Mouse (Mus musculus) hindbrain, embryonic 13.5 days (tissue): ENCODE measurements around the gene Minar1. TPM values are rescaled to one million over a fixed set of nuclear protein-coding genes. Genes with fewer than 3 reads are reported as not detected.

Source experiments
- ATAC-seq: fragments of 200-750 bp; cut with Nextera tagmentation; 2 replicates; pipeline ENCODE4 v1.8.0; 2017; ENCODE audit warnings: moderate TSS enrichment; ENCODE audit not compliant: low FRiP score
- H3K27ac ChIP-seq: fragments of 300-500 bp; sonication (generic); 2 replicates; pipeline ENCODE4 v1.5.1; 2015; ENCODE audit warnings: inconsistent platforms, mild to moderate bottlenecking, moderate library complexity
- H3K27me3 ChIP-seq: fragments of 300-500 bp; sonication (generic); 2 replicates; pipeline ENCODE4 v1.6.1; 2015; ENCODE audit warnings: mild to moderate bottlenecking, inconsistent platforms
- H3K36me3 ChIP-seq: fragments of 300-500 bp; sonication (generic); 2 replicates; pipeline ENCODE4 v1.6.1; 2015; ENCODE audit warnings: mild to moderate bottlenecking, inconsistent platforms
- H3K4me1 ChIP-seq: fragments of 300-500 bp; sonication (generic); replicated peaks from 2 replicates; pipeline ENCODE4 v1.6.1; 2015; ENCODE audit warnings: inconsistent platforms
- H3K4me2 ChIP-seq: fragments of 300-500 bp; sonication (generic); 2 replicates; pipeline ENCODE4 v1.6.1; 2015; ENCODE audit warnings: inconsistent platforms, mild to moderate bottlenecking, moderate library complexity
- H3K4me3 ChIP-seq: fragments of 300-500 bp; sonication (generic); 2 replicates; pipeline ENCODE4 v1.5.1; 2015; ENCODE audit warnings: mild to moderate bottlenecking, inconsistent platforms
- H3K9ac ChIP-seq: fragments of 300-500 bp; sonication (generic); 2 replicates; pipeline ENCODE4 v1.6.1; 2015; ENCODE audit warnings: mild to moderate bottlenecking, inconsistent platforms
- H3K9me3 ChIP-seq: fragments of 300-500 bp; sonication (generic); 2 replicates; pipeline ENCODE4 v1.6.1; 2016; ENCODE audit warnings: inconsistent platforms
- WGBS: fragments of 180-500 bp; shearing (Covaris S2); methylation state at CpG from one replicate; pipeline ENCODE4 v1.1.7; 2015; 5-methylcytosine and 5-hydroxymethylcytosine counted together
- polyA plus RNA-seq: library from polyadenylated mRNA; unstranded; fragments of >200 nt; fragmentation: Nextera tagmentation; extraction: Ambion mirVana; gene quantifications from 2 replicates; pipeline ENCODE4 v1.2.1, GENCODE M21; 2015

Minar1 gene
- polyA plus RNA-seq, 1 experiment from 2014 or later: 2.8 TPM

DNA sequence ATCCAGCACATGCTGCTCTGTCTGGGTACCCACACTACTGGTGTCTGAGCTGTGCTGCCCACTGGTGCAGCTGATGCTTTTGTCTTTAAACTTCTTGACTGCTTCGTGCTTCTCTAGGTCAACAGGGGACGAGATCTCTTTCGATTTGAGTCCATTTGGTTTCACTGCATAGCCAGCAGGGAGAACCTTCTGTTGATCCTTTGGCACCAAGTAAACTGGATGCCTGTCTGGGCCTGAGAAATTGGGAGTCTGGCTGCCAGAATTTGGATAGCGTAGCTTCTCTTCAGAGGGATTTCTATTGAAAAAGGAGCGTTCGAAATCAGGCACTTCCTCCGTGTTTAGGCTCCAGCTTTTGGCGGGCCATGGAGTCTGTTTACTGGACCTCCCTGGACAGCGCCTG, 21.0 kb downstream of the Minar1 start:
- no peak for ATAC-seq
- 94% methylated on average over 9 of the region's 9 CpGs for WGBS
- no peak overlapping the region for H3K4me2 ChIP-seq

DNA sequence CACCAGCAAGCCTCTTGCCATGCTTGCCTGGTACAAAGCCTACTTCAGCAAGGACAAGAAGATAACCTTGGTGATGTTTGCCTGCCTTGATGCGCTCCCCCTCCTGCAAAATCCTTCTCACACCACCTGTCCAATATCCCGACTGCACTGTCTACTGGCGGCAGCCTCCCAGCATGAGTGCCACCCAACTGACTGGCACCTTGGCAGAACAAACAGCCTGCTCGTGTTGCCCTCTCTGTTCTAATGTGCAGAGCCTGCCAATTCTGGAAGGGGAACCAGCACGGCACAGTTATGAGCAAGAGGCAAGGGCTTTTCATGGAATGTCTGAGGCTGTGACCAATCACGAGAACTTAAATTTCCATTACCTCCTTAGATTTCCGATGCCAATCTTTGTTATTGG, 22.2 kb downstream of the Minar1 start:
- WGBS: 94% methylated on average over 7 of the region's 7 CpGs
- Histone ChIP-seq H3K4me3 (no peak overlapping the region), H3K9me3 (no peaks in the 10 kb centered on the region), H3K4me2 (no peak overlapping the region), H3K4me1 (no peaks in the 10 kb centered on the region), H3K27me3 (no peaks in the 10 kb centered on the region), H3K36me3 (peaks cover 18% of the 10 kb centered on the region), H3K9ac (no peak overlapping the region), H3K27ac (no peak overlapping the region)
- no peak for ATAC-seq

More for the DNA sequence above, 21.0 kb downstream of the Minar1 start:
- H3K4me3 ChIP-seq: no peak overlapping the region
- peaks cover 18% of the 10 kb centered on the region for H3K36me3 ChIP-seq
- no peak overlapping the region for H3K27ac ChIP-seq
- H3K9ac ChIP-seq: no peak overlapping the region
- no peaks in the 10 kb centered on the region for H3K9me3 ChIP-seq
- no peaks in the 10 kb centered on the region for H3K27me3 ChIP-seq
- no peaks in the 10 kb centered on the region for H3K4me1 ChIP-seq

DNA sequence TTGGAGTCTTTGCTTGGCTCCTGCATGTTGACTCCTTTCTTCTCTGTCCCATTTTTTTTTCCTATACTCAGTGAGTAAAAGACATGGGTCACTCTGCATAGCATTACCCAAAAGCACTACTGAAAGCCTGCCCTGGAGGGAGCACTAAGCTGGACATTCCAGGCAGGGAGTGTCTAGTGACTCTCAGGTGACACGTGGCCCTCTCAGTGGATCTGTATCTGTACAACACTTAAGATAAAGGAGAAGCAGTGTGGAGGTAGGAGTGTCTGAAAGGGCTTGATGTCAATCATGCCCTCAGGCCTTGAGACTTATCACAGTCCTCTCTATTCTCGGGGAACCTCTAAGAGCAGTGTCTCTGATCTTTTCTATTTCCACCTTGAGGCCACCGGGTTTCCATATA, 25.9 kb downstream of the Minar1 start:
- H3K9ac ChIP-seq: no peak overlapping the region
- no peak overlapping the region for H3K27ac ChIP-seq
- H3K4me3 ChIP-seq: no peak overlapping the region
- H3K4me1 ChIP-seq: no peaks in the 10 kb centered on the region
- no peaks in the 10 kb centered on the region for H3K27me3 ChIP-seq
- 88% methylated on average over 3 of the region's 3 CpGs for WGBS
- no peak for ATAC-seq
- peaks cover 10% of the 10 kb centered on the region for H3K36me3 ChIP-seq
- H3K9me3 ChIP-seq: no peaks in the 10 kb centered on the region
- H3K4me2 ChIP-seq: no peak overlapping the region

DNA sequence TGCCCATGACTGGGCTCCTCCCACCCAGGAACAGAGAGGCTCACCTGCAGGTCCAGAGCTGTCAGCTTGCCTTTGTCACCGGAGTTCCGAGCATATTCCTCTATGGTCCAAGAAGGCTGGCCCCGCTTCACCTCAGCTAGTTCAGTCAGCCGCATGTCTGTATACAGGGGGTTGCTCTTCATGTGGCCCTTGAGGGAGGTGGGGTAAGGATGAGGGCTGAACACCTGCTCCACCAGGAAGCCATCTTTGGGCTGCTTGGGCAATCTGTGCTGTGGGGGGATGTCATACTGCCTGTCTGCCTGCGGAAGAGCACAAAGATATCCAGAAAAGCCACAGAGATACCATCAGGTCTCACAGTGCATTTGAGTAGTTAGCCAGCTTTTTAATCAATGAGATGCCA, 26.5 kb downstream of the Minar1 start:
- no peaks in the 10 kb centered on the region for H3K27me3 ChIP-seq
- H3K9me3 ChIP-seq: no peaks in the 10 kb centered on the region
- no peak overlapping the region for H3K4me3 ChIP-seq
- 0 out of 2 replicates have a peak, but pooled peaks have one; percentile 16 for ATAC-seq
- no peak overlapping the region for H3K4me2 ChIP-seq
- H3K36me3 ChIP-seq: peaks cover 3% of the 10 kb centered on the region; the same call in 1 of the 2 replicates
- H3K27ac ChIP-seq: no peak overlapping the region
- H3K4me1 ChIP-seq: no peaks in the 10 kb centered on the region
- 93% methylated on average over 5 of the region's 5 CpGs for WGBS
- no peak overlapping the region for H3K9ac ChIP-seq

DNA sequence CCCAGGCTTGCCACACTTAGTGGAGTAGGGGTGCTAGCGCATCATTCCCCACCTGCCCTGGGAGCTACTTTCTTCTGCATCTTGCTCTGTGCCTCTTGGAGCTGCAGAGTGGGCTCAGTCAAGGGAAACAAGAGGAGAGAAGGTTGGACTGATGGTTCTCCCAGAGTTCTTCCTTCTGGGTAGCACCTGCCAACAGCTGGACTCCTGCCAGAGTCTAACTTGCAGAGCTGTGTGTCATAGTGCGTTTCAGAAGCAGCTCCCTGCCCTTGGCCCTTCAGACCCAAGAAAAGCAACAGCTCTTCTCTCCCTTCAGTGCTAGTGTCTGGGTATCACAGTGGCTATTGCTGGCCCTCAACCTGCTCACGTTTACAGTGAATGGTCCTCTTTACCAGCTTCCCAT, 30.5 kb downstream of the Minar1 start:
- 82% methylated on average over 3 of the region's 3 CpGs for WGBS
- ATAC-seq: no peak

DNA sequence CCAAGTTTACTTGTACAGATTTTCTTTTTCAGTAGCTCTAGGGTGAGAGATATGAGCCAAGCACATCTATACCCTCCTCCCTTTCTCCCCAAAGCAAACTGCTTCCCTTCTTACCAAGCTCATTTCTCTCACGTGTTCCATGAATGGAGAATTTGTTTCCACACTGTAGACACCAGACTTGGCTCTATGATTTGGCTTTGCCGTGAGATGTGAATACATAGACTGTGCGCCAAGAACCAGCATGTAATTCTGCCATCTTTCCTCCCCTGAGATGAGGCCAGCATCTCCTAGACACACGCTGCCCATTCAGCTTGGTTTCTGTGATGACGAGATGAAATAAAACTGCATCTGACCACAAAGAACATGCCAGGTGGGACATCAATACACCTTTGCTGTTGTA, 44.5 kb downstream of the Minar1 start:
- H3K4me2 ChIP-seq: no peak overlapping the region
- no peak for ATAC-seq
- no peaks in the 10 kb centered on the region for H3K9me3 ChIP-seq
- no peaks in the 10 kb centered on the region for H3K36me3 ChIP-seq
- no peak overlapping the region for H3K4me3 ChIP-seq
- H3K27me3 ChIP-seq: no peaks in the 10 kb centered on the region
- no peaks in the 10 kb centered on the region for H3K4me1 ChIP-seq
- WGBS: 87% methylated on average over 5 of the region's 5 CpGs
- no peak overlapping the region for H3K27ac ChIP-seq
- H3K9ac ChIP-seq: no peak overlapping the region

More for the DNA sequence above, 30.5 kb downstream of the Minar1 start:
- Histone ChIP-seq H3K9ac (no peak overlapping the region), H3K27ac (no peak overlapping the region), H3K4me1 (no peaks in the 10 kb centered on the region), H3K4me2 (no peak overlapping the region), H3K4me3 (no peak overlapping the region), H3K36me3 (0 out of 2 replicates have a peak, but pooled peaks cover 4% of the 10 kb centered on the region), H3K9me3 (no peaks in the 10 kb centered on the region), H3K27me3 (no peaks in the 10 kb centered on the region)

DNA sequence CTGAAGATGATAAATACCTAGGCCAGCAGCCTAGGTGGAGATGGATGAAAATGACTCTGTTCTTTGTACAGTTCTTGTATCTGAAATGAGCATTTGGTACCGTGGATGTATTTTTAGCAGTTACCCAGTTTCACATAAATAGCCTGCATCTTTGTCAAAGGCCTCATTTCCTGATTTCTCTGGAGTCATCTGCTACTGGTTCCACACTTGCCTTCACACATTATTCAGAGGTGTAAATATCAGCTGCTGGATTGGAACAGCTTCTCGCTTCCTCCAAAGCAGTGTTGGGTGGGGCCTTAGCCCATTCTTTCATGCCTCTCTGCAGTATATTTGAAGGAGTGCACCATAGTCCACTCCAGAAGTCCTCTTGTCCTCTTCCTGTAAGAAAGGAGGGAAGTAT, 70.3 kb downstream of the Minar1 start:
- WGBS: 92% methylated on average over 2 of the region's 2 CpGs
- Histone ChIP-seq H3K4me2 (no peak overlapping the region), H3K9me3 (no peaks in the 10 kb centered on the region), H3K4me1 (no peaks in the 10 kb centered on the region), H3K4me3 (no peak overlapping the region), H3K27me3 (no peaks in the 10 kb centered on the region), H3K9ac (no peak overlapping the region), H3K27ac (no peak overlapping the region), H3K36me3 (no peaks in the 10 kb centered on the region)
- no peak for ATAC-seq

Other genes starting within 250 kb of the Minar1 start
- gene Tmed3, start 81.9 kb upstream of the Minar1 start, polyA plus RNA-seq: 43.8 and 46.7 TPM in 2 replicates
- 0.12 and 0.14 TPM in 2 replicates for gene Ankrd34c, start 115.3 kb upstream of the Minar1 start, polyA plus RNA-seq